ENCODE assay signal across 19 mouse cellular contexts in genomic region chr7:121797781-121798180, GRCm38 (mm10).
"Had no signal": no experiment of that assay in that cellular context is flagged by ENCODE, and none has a peak within 500 bp of the region (broad histone marks: within the 10 kb centered on the region; RNA-seq: fewer than 3 reads in every experiment).

No protein-coding gene starts in this region.

- H3K4me3 ChIP-seq: limb, embryonic 10.5 days; limb, embryonic 13.5 days; liver, embryonic 15.5 days had no signal

- H3K9ac ChIP-seq: limb, embryonic 13.5 days; liver, embryonic 15.5 days had no signal

- H3K27me3 ChIP-seq: limb, embryonic 13.5 days; liver, embryonic 15.5 days had no signal

- ATAC-seq: inflammation-experienced regulatory T-cells, adult 6 months; intestine, embryonic 16.5 days had no signal

- H3K4me1 ChIP-seq: limb, embryonic 10.5 days; limb, embryonic 13.5 days; liver, embryonic 15.5 days had no signal

- H3K36me3 ChIP-seq: limb, embryonic 10.5 days; limb, embryonic 13.5 days; liver, embryonic 15.5 days had no signal

- H3K4me2 ChIP-seq: limb, embryonic 13.5 days; liver, embryonic 15.5 days; midbrain, embryonic 11.5 days had no signal

- H3K9me3 ChIP-seq: limb, embryonic 10.5 days; limb, embryonic 13.5 days; liver, embryonic 15.5 days had no signal

- DNase-seq: kidney, adult 18-20 months; kidney, postnatal 4 days; liver; lung, adult 2 months; lung, postnatal 14 days; lung, postnatal 4 days; midbrain, embryonic 14.5 days; right cerebral cortex, adult 18-20 months; right cerebral cortex, postnatal 14 days; right cerebral cortex, postnatal 4 days; thymus, adult 18-20 months; thymus, postnatal 36 days had no signal

- H3K27ac ChIP-seq: kidney, postnatal 0 days; limb, embryonic 10.5 days; limb, embryonic 13.5 days; liver, embryonic 15.5 days had no signal
